Mouse (Mus musculus) midbrain, embryonic 15.5 days (tissue): Measurements from ENCODE around the gene Tmprss11c. TPM values are rescaled to one million over a fixed set of nuclear protein-coding genes. Genes with fewer than 3 reads are reported as not detected.

Source experiments
- ATAC-seq: fragments of 200-750 bp; cut with Nextera tagmentation; replicated peaks from 2 replicates; pipeline ENCODE4 v1.8.0; 2017; ENCODE audit warnings: moderate TSS enrichment
- H3K27ac ChIP-seq: fragments of 300-500 bp; sonication (generic); 2 replicates; pipeline ENCODE4 v1.5.1; 2015; ENCODE audit warnings: mild to moderate bottlenecking, inconsistent platforms
- H3K27me3 ChIP-seq: fragments of 300-500 bp; sonication (generic); replicated peaks from 2 replicates; pipeline ENCODE4 v1.6.1; 2015; ENCODE audit warnings: inconsistent platforms
- H3K36me3 ChIP-seq: fragments of 300-500 bp; sonication (generic); replicated peaks from 2 replicates; pipeline ENCODE4 v1.6.1; 2015; ENCODE audit warnings: inconsistent platforms
- H3K4me1 ChIP-seq: fragments of 300-500 bp; sonication (generic); 2 replicates; pipeline ENCODE4 v1.6.1; 2015; ENCODE audit warnings: inconsistent platforms
- H3K4me2 ChIP-seq: fragments of 300-500 bp; sonication (generic); 2 replicates; pipeline ENCODE4 v1.6.1; 2015; ENCODE audit warnings: inconsistent platforms, mild to moderate bottlenecking, moderate library complexity
- H3K4me3 ChIP-seq: fragments of 300-500 bp; sonication (generic); 2 replicates; pipeline ENCODE4 v1.5.1; 2015; ENCODE audit warnings: mild to moderate bottlenecking, inconsistent platforms
- H3K9ac ChIP-seq: fragments of 300-500 bp; sonication (generic); 2 replicates; pipeline ENCODE4 v1.6.1; 2015; ENCODE audit warnings: mild to moderate bottlenecking, inconsistent platforms
- H3K9me3 ChIP-seq: fragments of 300-500 bp; sonication (generic); 2 replicates; pipeline ENCODE4 v1.6.1; 2016; ENCODE audit warnings: inconsistent platforms
- WGBS: fragments of 180-500 bp; shearing (Covaris S2); methylation state at CpG from one replicate; pipeline ENCODE4 v1.1.7; 2015; ENCODE audit warnings: mixed read lengths; 5-methylcytosine and 5-hydroxymethylcytosine counted together
- polyA plus RNA-seq: library from polyadenylated mRNA; unstranded; fragments of >200 nt; fragmentation: Nextera tagmentation; extraction: Ambion mirVana; gene quantifications from 2 replicates; pipeline ENCODE4 v1.2.1, GENCODE M21; 2015

Tmprss11c gene
- polyA plus RNA-seq, 1 experiment from 2014 or later, result not detected

DNA sequence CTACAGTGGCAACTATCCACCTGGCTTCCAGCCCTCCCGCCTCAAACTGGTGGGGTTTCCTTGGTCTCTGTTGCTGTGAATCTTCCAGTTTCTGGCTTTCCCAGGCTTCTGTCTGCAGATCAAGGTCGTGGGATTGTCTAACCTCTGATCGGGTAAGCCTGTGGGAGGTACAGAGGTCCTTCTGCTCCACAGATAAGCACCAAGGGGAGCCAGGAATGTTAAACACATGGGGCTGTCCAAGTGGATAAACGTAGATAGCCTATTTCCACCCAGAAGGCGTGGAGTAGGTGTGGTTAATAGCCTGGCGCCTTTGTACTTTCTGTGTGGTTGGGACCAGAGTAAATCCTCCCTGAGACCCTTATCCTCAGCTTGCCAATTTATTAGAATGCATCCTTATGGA is 101.7 kb downstream of the Tmprss11c start:
- H3K4me2 ChIP-seq, result no peak overlapping the region
- no peak overlapping the region for H3K9ac ChIP-seq
- no peaks in the 10 kb centered on the region for H3K9me3 ChIP-seq
- WGBS, result 78% methylated on average over 6 of the region's 6 CpGs
- no peak for ATAC-seq
- H3K36me3 ChIP-seq, result no peaks in the 10 kb centered on the region
- H3K4me1 ChIP-seq, result no peaks in the 10 kb centered on the region
- H3K27ac ChIP-seq, result no peak overlapping the region
- H3K27me3 ChIP-seq, result no peaks in the 10 kb centered on the region
- no peak overlapping the region for H3K4me3 ChIP-seq

Other genes starting within 250 kb of the Tmprss11c start
- gene Cenpc1, start 223.7 kb downstream of the Tmprss11c start, polyA plus RNA-seq, result 31.3 and 32.6 TPM in 2 replicates
- 0.52 and 0.56 TPM in 2 replicates for gene Stap1, start 217.6 kb downstream of the Tmprss11c start, polyA plus RNA-seq
- 11.7 and 13.0 TPM in 2 replicates for gene Uba6, start 116.5 kb downstream of the Tmprss11c start, polyA plus RNA-seq
- gene Gnrhr, start 91.4 kb downstream of the Tmprss11c start, polyA plus RNA-seq, result not detected in 2 replicates
- gene Tmprss11d, start 84.1 kb upstream of the Tmprss11c start, polyA plus RNA-seq, result 0.08 TPM in 1 of 2 replicates, not detected in the other
- not detected in 2 replicates for gene Tmprss11a, start 179.7 kb upstream of the Tmprss11c start, polyA plus RNA-seq
- gene Tmprss11g, start 229.3 kb upstream of the Tmprss11c start, polyA plus RNA-seq, result not detected in 2 replicates